Mouse (Mus musculus) left cerebral cortex, postnatal 4 days (tissue): ENCODE measurements around the gene Tmem208. TPM values are rescaled to one million over a fixed set of nuclear protein-coding genes. Genes with fewer than 3 reads are reported as not detected.

Source experiments
- microRNA-seq: library from miRNA; unstranded; fragments of <30 nt; microRNA quantifications from one replicate; pipeline ENCODE4 v1.2.0, GENCODE M21; 2022
- total RNA-seq, 2 experiments: library from RNA; stranded (reverse); gene quantifications; 2 replicates each; pipeline ENCODE4 v1.2.3; 2021

The Tmem208 gene
- total RNA-seq, 2 experiments from 2014 or later: 53.7 to 58.3 TPM

Small RNA genes within 50 kb of the gene (microRNA-seq; reads per million reads assigned to microRNA genes)
- not detected for gene Gm27320
- gene Mir328: 2,366 reads per million, percentile 84 among the genes with 10 or more reads in this experiment

Other genes with a start within 250 kb of the Tmem208 start
- not detected for gene Ces3b, start 242.6 kb upstream of the Tmem208 start, total RNA-seq
- gene Ces4a, start 194.6 kb upstream of the Tmem208 start, total RNA-seq: not detected
- gene Cbfb, start 155.7 kb upstream of the Tmem208 start, total RNA-seq: 10 to 100 TPM; 39.0 to 47.0 TPM
- gene D230025D16Rik, start 101.2 kb upstream of the Tmem208 start, total RNA-seq: 10 to 100 TPM; 30.9 to 33.0 TPM
- gene B3gnt9, start 71.2 kb upstream of the Tmem208 start, total RNA-seq: 1 to 10 TPM; 4.2 to 4.7 TPM
- 10 to 100 TPM in 1 of 2 experiments, 1 to 10 TPM in 1; 9.2 to 11.1 TPM for gene Tradd, start 61.7 kb upstream of the Tmem208 start, total RNA-seq
- under 1 TPM; 0.60 to 0.84 TPM for gene Fbxl8, start 61.7 kb upstream of the Tmem208 start, total RNA-seq
- gene Hsf4, start 56.6 kb upstream of the Tmem208 start, total RNA-seq: under 1 TPM; 0.28 to 0.50 TPM
- gene Nol3, start 50.2 kb upstream of the Tmem208 start, total RNA-seq: 1 to 10 TPM; 1.1 to 1.5 TPM
- gene 4931428F04Rik, start 36.5 kb upstream of the Tmem208 start, total RNA-seq: 100 to 1,000 TPM; 183 TPM
- 1 to 10 TPM; 6.0 to 7.2 TPM for gene Exoc3l, start 30.3 kb upstream of the Tmem208 start, total RNA-seq
- gene E2f4, start 28.7 kb upstream of the Tmem208 start, total RNA-seq: 10 to 100 TPM; 33.7 to 33.8 TPM
- gene Elmo3, start 20.8 kb upstream of the Tmem208 start, total RNA-seq: 1 to 10 TPM in 1 of 2 experiments, under 1 TPM in 1; 0.85 to 1.1 TPM
- gene Lrrc29, start 76 bp upstream of the Tmem208 start, total RNA-seq: 1 to 10 TPM; 4.0 to 5.0 TPM
- 1 to 10 TPM; 2.8 to 3.6 TPM for gene Fhod1, start 21.6 kb downstream of the Tmem208 start, total RNA-seq
- gene Slc9a5, start 22.5 kb downstream of the Tmem208 start, total RNA-seq: 10 to 100 TPM; 32.6 to 37.0 TPM
- 1 to 10 TPM; 5.4 to 8.3 TPM for gene Plekhg4, start 46.9 kb downstream of the Tmem208 start, total RNA-seq
- not detected for gene Kctd19, start 87.1 kb downstream of the Tmem208 start, total RNA-seq
- under 1 TPM; 0.40 to 0.64 TPM for gene Lrrc36, start 87.2 kb downstream of the Tmem208 start, total RNA-seq
- 10 to 100 TPM; 67.5 to 67.6 TPM for gene Tppp3, start 145.2 kb downstream of the Tmem208 start, total RNA-seq
- gene Zdhhc1, start 170.5 kb downstream of the Tmem208 start, total RNA-seq: 10 to 100 TPM; 16.6 to 21.3 TPM
- gene Hsd11b2, start 192.4 kb downstream of the Tmem208 start, total RNA-seq: not detected
- gene Atp6v0d1, start 239.7 kb downstream of the Tmem208 start, total RNA-seq: 100 to 1,000 TPM; 255 to 260 TPM